Mouse (Mus musculus) heart, embryonic 16.5 days (tissue): ENCODE data around the gene Sidt1. TPM values are rescaled to one million over a fixed set of nuclear protein-coding genes. Genes with fewer than 3 reads are reported as not detected.

Source experiments
- ATAC-seq: fragments of 200-750 bp; cut with Nextera tagmentation; replicated peaks from 2 replicates; pipeline ENCODE4 v1.8.0; 2017; ENCODE audit warnings: moderate number of reproducible peaks; ENCODE audit not compliant: insufficient read depth, low FRiP score; ENCODE audit errors: extremely low read depth
- H3K27ac ChIP-seq: fragments of 300-500 bp; sonication (generic); 2 replicates; pipeline ENCODE4 v1.5.1; 2014; ENCODE audit warnings: mild to moderate bottlenecking, low read length, control low read depth, moderate library complexity
- H3K27me3 ChIP-seq: fragments of 300-500 bp; sonication (generic); 2 replicates; pipeline ENCODE4 v1.6.1; 2014; ENCODE audit warnings: low read length, mixed read lengths; ENCODE audit not compliant: control insufficient read depth, insufficient read depth
- H3K36me3 ChIP-seq: fragments of 300-500 bp; sonication (generic); 2 replicates; pipeline ENCODE4 v1.6.1; 2014; ENCODE audit not compliant: control insufficient read depth, insufficient read depth
- H3K4me1 ChIP-seq: fragments of 300-500 bp; sonication (generic); 2 replicates; pipeline ENCODE4 v1.6.1; 2014; ENCODE audit warnings: low read length, mixed read lengths; ENCODE audit not compliant: control insufficient read depth, insufficient read depth
- H3K4me2 ChIP-seq: fragments of 300-500 bp; sonication (generic); 2 replicates; pipeline ENCODE4 v1.6.1; 2014; ENCODE audit warnings: low read depth, mild to moderate bottlenecking, control low read depth, low read length
- H3K4me3 ChIP-seq: fragments of 300-500 bp; sonication (generic); 2 replicates; pipeline ENCODE4 v1.5.1; 2014; ENCODE audit warnings: mild to moderate bottlenecking, control low read depth, low read length
- H3K9ac ChIP-seq: fragments of 300-500 bp; sonication (generic); 2 replicates; pipeline ENCODE4 v1.6.1; 2014; ENCODE audit warnings: low read length, control low read depth
- H3K9me3 ChIP-seq: fragments of 300-500 bp; sonication (generic); replicated peaks from 2 replicates; pipeline ENCODE4 v1.6.1; 2016; ENCODE audit warnings: low read length; ENCODE audit not compliant: control insufficient read depth
- WGBS: fragments of 180-500 bp; shearing (Covaris S2); extraction: QIAGEN DNeasy Blood & Tissue Kit; methylation state at CpG from one replicate; pipeline ENCODE4 v1.1.7; 2014; 5-methylcytosine and 5-hydroxymethylcytosine counted together
- polyA plus RNA-seq: library from polyadenylated mRNA; unstranded; fragments of >200 nt; fragmentation: Nextera tagmentation; extraction: Ambion mirVana; gene quantifications from 2 replicates; pipeline ENCODE4 v1.2.1, GENCODE M21; 2015

Sidt1 gene
- polyA plus RNA-seq, 1 experiment from 2014 or later: 0.80 TPM

DNA sequence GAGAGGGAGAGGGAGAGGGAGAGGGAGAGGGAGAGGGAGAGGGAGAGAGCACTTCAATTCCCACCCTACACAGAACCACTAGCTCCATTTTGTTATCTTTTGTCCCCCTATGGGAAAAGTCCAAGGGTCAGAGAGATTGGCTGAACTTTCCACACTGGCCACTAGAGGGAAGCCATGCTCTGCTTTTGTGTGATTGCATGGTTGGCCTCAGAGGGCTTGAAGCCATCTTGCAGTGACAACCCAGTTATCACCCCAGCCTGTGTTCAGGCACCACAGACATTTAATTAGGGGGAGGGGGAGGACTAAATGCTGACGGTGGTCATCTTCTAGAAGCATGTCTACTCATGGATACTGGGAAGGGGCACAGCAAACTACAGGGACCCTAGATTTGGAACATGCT lies 90.4 kb downstream of the Sidt1 start:
- no peak overlapping the region for H3K9ac ChIP-seq
- no peak for ATAC-seq
- H3K4me3 ChIP-seq: no peak overlapping the region
- H3K4me1 ChIP-seq: peaks cover 12% of the 10 kb centered on the region
- 0% methylated on average over 1 of the region's 1 CpGs for WGBS
- H3K4me2 ChIP-seq: no peak overlapping the region
- peaks cover 3% of the 10 kb centered on the region; the same call in 1 of the 2 replicates for H3K27me3 ChIP-seq
- H3K36me3 ChIP-seq: no peaks in the 10 kb centered on the region
- peaks cover 3% of the 10 kb centered on the region; the same call in 1 of the 2 replicates for H3K9me3 ChIP-seq
- no peak overlapping the region for H3K27ac ChIP-seq

DNA sequence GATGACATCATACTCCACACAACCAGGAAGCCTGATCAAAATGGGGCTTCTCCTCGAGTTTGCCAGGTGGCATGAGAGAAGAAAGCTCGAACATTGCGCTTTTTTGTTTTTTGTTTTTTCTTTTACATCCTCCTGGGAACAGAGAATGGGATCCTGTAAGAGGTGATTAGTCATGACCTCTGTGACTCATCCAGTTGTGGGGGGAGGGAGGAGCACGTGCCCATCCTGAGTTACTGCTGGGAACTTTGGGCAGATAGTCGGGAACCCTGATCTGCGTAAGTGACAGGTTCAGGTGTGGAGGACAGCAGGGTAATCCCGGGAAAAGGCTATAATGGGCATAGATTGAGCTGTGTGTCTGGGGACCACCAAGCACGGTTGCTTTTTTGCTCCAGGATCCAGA lies 92.6 kb downstream of the Sidt1 start:
- Histone ChIP-seq H3K27ac (no peak overlapping the region), H3K4me3 (no peak overlapping the region), H3K9ac (no peak overlapping the region), H3K9me3 (no peaks in the 10 kb centered on the region), H3K4me1 (peaks cover 12% of the 10 kb centered on the region), H3K27me3 (peaks cover 3% of the 10 kb centered on the region; the same call in 1 of the 2 replicates), H3K36me3 (no peaks in the 10 kb centered on the region), H3K4me2 (no peak overlapping the region)
- 60% methylated on average over 8 of the region's 8 CpGs for WGBS
- ATAC-seq: no peak

DNA sequence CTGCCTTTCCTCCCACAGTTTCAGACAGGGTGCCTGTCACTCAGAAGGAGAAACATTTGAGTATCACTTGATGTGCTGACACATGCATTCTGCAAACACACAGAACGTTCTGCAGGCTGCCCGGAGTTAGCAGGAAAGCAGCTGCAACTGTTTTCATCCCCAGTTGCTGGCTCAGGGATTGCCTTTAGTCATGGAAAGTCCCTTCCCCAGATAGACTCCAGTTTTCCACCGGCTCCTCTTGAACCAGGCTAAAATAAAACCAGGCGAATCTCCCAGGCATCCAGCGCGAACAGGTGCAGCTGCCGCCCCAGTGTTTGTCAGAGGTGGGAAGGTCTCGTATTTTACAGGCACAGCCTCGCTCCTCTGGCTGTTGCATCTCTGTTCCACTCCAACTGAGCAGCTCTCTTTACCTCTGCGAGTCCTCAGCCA lies 94.1 kb downstream of the Sidt1 start:
- no peak overlapping the region; the same call in 1 of the 2 replicates for H3K9ac ChIP-seq
- H3K4me2 ChIP-seq: peak overlapping the region; percentile 55
- no peaks in the 10 kb centered on the region for H3K36me3 ChIP-seq
- 27% methylated on average over 10 of the region's 10 CpGs for WGBS
- peaks cover 3% of the 10 kb centered on the region; the same call in 1 of the 2 replicates for H3K27me3 ChIP-seq
- H3K4me1 ChIP-seq: peaks cover 12% of the 10 kb centered on the region
- H3K4me3 ChIP-seq: peak overlapping the region; percentile 11
- no peaks in the 10 kb centered on the region for H3K9me3 ChIP-seq
- peak; percentile 49; the same call in 1 of the 2 replicates for ATAC-seq
- H3K27ac ChIP-seq: 0 out of 2 replicates have a peak overlapping the region, but pooled peaks have one; percentile 33

DNA sequence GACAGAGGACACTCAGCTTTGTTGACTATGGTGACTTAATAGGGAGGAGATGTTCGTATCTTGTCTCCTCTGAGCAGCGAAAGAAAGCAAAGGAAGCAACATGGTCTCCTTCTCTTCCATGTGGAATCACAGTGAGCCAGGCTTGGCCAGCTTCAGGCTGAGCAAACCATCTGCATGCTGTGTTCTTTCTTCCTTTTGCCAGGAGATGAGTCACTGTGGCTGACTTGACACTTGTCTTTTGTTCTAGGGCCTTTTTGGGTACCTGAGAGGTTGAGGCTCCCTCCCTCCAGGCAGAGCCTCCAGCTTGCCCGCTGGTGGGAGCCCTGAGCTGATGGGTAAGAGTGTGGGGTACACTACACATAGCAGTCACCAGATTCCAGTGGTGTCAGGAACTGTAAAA lies 95.2 kb downstream of the Sidt1 start:
- Histone ChIP-seq H3K4me3 (no peak overlapping the region), H3K9ac (no peak overlapping the region), H3K27me3 (peaks cover 3% of the 10 kb centered on the region; the same call in 1 of the 2 replicates), H3K4me2 (no peak overlapping the region), H3K27ac (no peak overlapping the region), H3K4me1 (peaks cover 12% of the 10 kb centered on the region), H3K36me3 (no peaks in the 10 kb centered on the region), H3K9me3 (no peaks in the 10 kb centered on the region)
- ATAC-seq: no peak
- 78% methylated on average over 3 of the region's 3 CpGs for WGBS

DNA sequence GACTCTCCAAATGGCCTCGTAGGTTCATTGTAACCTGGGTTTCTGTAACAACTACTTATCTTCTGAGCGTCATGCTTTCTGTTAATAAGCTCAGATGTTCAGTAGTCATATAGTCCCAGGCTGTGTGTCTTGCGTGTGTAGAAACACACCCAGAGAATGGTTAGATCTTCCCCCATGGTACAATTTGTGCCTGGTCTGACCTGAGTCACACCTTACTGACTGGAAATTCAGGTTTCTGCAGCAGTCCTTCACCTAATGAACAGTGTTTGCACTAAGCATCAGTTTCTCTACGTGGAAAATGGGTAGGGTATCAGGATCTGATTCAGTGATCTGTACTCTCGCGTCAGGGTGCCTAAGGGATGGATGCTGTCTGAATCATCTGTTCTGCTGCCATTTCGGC lies 100.0 kb downstream of the Sidt1 start:
- H3K4me1 ChIP-seq: no peaks in the 10 kb centered on the region
- H3K9ac ChIP-seq: no peak overlapping the region
- H3K4me2 ChIP-seq: no peak overlapping the region
- H3K27ac ChIP-seq: no peak overlapping the region
- no peaks in the 10 kb centered on the region for H3K9me3 ChIP-seq
- H3K36me3 ChIP-seq: no peaks in the 10 kb centered on the region
- H3K4me3 ChIP-seq: no peak overlapping the region
- H3K27me3 ChIP-seq: no peaks in the 10 kb centered on the region
- 77% methylated on average over 7 of the region's 7 CpGs for WGBS
- no peak for ATAC-seq

DNA sequence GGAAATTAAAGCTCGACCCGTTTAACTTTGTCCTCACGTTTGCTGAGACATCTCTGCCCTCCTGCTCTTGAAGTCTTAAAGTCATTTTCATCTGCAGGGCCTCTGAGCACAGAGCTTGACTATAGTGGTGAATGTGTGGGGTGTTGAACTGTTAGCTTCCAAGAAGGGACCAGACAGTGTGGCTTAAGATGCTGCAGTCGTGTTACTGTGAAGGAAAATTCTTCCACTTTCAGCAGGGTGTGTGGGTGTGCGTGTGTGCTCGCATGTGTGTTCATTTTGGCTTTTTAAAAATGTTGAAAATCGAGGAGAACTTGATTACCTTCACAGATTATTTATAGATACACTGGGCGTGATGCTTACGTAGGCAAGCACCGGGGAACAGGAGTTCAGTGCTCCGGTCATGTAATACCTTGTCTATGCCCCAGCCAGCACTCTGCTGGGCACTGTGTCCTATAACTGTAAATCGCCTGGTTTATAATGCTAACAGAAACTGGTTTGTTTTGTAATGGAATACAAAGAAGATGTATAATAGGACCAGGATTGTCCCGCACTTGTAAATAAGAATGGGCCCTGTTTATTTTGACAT lies 106.2 kb downstream of the Sidt1 start:
- H3K27me3 ChIP-seq: no peaks in the 10 kb centered on the region
- peaks cover 2% of the 10 kb centered on the region; the same call in 1 of the 2 replicates for H3K4me1 ChIP-seq
- ATAC-seq: no peak
- no peak overlapping the region for H3K4me2 ChIP-seq
- H3K27ac ChIP-seq: no peak overlapping the region
- no peaks in the 10 kb centered on the region for H3K9me3 ChIP-seq
- H3K9ac ChIP-seq: no peak overlapping the region
- H3K4me3 ChIP-seq: no peak overlapping the region
- no peaks in the 10 kb centered on the region for H3K36me3 ChIP-seq
- 81% methylated on average over 13 of the region's 13 CpGs for WGBS

DNA sequence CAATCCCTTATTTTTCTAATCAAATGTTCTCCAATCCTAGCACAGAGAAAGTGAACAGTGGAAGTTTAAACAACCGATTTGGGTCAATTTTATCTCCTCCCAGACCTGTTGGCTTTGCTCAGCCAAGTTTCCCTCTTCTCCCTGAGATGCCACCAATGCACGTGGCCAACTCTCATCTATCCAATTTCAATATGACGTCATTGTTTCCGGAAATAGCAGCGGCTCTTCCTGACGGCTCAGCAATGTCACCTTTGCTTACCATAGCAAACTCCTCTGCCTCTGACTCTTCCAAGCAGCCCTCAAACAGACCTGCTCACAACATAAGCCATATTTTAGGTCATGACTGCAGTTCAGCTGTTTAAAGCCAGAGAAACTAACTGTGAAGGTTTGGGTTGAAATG lies 111.5 kb downstream of the Sidt1 start:
- Histone ChIP-seq H3K27me3 (no peaks in the 10 kb centered on the region), H3K4me1 (peaks cover 12% of the 10 kb centered on the region), H3K9me3 (no peaks in the 10 kb centered on the region), H3K4me3 (no peak overlapping the region), H3K4me2 (peak overlapping the region; percentile 3; the same call in 1 of the 2 replicates), H3K9ac (no peak overlapping the region), H3K36me3 (peaks cover 38% of the 10 kb centered on the region), H3K27ac (0 out of 2 replicates have a peak overlapping the region, but pooled peaks have one; percentile 26)
- 40% methylated on average over 6 of the region's 6 CpGs for WGBS
- peak; percentile 71; the same call in 1 of the 2 replicates for ATAC-seq

DNA sequence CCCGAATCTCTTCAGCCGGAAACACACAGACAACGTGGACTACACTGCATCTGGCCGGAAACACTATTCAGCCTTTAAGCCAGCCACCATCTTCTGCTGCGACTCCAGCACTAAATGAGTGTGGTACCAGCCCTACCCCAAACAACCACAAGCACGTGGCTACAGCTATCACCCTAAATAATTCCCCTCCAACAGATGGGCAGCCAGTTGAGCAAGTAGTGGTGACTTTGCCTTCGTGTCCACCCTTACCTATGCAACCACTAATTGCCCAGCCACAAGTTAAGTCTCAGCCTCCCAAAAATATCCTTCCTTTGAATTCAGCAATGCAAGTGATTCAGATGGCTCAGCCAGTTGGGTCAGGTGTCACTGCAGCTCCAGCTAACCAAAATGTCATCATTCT lies 116.6 kb downstream of the Sidt1 start:
- WGBS: 97% methylated on average over 7 of the region's 7 CpGs

DNA sequence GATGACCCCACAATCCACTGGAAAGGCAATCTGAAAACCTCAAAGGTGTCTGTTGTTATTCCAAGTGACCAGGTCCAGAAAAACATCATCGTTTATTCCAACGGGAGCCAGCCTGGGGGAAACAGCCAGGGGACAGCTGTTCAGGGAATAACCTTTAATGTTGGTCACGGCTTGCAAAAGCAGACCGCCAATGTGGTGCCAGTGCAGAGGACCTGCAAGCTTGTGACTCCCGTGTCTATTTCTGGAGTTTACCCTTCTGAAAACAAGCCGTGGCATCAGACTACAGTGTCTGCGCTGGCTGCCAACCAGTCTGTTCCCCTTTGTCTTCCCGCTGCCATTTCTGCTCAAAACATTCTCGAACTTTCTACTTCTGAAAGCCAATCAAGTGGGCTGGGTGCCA lies 117.5 kb downstream of the Sidt1 start:
- Histone ChIP-seq H3K9ac (no peak overlapping the region), H3K27me3 (no peaks in the 10 kb centered on the region), H3K4me2 (no peak overlapping the region), H3K27ac (no peak overlapping the region), H3K9me3 (no peaks in the 10 kb centered on the region), H3K36me3 (peaks cover 52% of the 10 kb centered on the region), H3K4me3 (no peak overlapping the region), H3K4me1 (0 out of 2 replicates have a peak, but pooled peaks cover 3% of the 10 kb centered on the region)
- 81% methylated on average over 9 of the region's 9 CpGs for whole genome bisulfite sequencing
- ATAC-seq: no peak

More for the DNA sequence above, 116.6 kb downstream of the Sidt1 start:
- Histone ChIP-seq H3K4me3 (no peak overlapping the region), H3K27ac (no peak overlapping the region), H3K4me2 (no peak overlapping the region), H3K27me3 (no peaks in the 10 kb centered on the region), H3K9me3 (no peaks in the 10 kb centered on the region), H3K36me3 (peaks cover 57% of the 10 kb centered on the region), H3K4me1 (peaks cover 6% of the 10 kb centered on the region), H3K9ac (no peak overlapping the region)
- no peak for ATAC-seq
